Mouse (Mus musculus) urinary bladder, adult 2 months (tissue): Measurements from ENCODE around the gene Elp4. TPM values are rescaled to one million over a fixed set of nuclear protein-coding genes. Genes with fewer than 3 reads are reported as not detected.

Source experiments
- DNase-seq: peaks from one replicate; pipeline ENCODE4 v3.0.0; 2022; ENCODE audit warnings: low spot score
- polyA plus RNA-seq: library from polyadenylated mRNA; depleted of rRNA; stranded (reverse); fragments of >200 nt; gene quantifications from 2 replicates; pipeline ENCODE4 v1.2.3, GENCODE M21; 2012

Elp4 gene
- polyA plus RNA-seq, 1 experiment, result 7.5 TPM

DNA sequence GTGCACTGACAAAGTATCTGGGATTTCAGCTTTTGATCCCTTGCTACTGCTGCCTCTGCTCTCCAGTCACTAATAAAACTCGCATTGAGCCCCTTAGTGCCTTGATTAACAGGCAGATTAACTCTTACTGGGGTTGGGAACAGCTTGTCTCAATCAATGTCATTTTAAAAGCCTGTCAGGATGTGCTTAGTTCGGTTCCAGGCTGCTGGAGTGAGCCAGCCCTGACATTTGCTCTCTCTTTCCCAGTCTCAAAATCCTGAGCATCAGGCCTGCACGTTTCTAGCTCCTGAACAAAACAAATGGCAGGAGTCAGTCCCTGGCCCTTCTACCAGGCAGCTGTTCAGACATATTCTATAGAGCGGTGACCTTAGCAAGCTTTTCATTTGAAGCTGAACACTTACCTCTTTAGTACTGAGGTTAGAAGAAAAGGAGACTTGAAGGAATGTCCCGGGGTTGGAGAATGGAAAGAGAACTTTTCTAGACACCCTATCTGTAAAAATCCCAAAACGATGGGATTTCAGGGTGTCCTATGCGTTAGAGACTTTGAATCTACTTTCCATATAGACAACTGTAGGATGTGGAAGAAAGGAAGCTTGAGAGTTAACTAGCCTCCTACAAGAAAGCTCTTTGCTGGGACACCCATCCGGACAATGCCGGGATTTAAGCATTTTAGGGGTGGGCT, 233.1 kb downstream of the Elp4 start:
- no peak for DNase-seq

DNA sequence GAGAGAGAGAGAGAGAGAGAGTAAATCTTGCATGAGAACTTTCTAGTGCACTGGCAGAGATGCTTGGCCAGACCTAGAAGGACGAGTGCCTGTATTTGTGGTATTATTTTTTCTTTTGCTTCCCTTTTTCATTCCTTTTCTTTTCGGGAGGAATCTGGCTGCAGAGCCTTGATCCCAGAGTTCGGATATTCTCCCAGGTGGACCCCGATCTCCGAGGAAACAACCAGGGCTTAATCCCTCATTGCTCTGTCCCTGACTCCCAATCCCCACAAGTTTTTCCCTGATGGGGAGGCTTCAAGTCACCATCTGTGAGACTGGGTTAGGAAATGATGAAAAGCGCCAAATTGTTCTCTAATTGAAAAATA, 233.7 kb downstream of the Elp4 start:
- no peak for DNase-seq

DNA sequence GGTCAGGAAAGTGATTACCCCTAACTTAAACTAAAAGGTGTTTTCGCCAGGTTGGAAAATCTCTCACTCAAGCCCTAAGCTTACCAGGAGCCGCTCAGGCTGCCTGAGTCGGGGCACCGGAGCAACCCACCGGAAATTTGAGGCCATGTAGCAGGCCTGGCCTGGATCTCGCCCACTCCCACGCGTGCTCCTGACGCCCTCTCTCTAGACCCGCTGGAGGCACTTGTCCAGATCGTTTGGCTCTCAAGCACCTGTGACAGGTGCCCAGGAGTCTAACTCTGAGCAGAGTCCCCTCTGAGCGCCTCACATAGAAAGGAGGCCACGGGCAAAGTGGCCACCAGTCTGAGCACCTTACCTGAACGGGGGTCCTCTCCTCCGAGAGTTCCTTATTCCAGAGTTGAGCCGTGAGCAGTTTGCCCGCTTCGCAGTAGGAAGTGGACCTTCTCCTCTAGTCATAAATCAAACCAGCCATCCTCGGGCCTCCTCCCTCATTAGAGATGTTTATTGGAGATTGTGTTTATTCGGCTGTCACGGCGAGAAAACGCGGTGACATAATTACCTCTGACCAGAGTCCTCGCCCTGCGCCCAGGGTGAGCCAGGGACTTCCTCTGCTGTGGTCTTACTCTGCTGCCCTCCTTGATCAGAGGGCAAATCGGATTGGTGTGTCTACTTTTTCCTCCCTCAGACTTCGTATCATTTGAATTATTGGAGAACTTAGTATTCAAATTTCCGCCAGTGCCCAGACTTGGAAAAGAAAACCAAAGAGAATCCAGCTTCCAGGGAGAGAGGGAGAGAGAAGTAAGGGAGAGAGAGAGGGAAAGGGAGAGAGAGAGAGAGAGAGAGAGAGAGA, 234.3 kb downstream of the Elp4 start:
- no peak for DNase-seq

DNA sequence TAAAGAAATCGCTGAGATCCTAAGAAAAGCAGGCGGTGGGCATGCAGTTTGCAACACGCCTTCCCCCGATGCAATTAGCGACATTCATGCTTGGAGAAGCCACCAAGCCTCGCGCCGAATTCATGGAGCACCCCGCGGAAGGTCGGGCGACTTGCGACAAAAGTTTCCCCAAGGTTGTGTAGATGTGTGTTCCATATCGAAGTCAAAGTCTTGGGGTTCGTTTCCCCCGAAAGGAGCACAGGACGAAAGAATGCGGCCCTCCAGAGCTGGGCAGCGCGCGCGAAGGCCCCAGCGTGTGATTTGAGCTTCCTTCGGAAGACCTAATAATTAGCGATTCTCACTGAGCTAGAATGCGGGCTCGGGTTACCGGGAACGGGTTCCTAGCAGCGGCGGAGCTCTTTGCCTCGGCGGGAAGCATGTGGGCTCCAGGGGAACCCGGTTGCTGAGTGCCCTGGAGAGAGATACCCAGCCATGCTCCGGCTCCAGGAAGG, 234.9 kb downstream of the Elp4 start:
- no peak for DNase-seq

DNA sequence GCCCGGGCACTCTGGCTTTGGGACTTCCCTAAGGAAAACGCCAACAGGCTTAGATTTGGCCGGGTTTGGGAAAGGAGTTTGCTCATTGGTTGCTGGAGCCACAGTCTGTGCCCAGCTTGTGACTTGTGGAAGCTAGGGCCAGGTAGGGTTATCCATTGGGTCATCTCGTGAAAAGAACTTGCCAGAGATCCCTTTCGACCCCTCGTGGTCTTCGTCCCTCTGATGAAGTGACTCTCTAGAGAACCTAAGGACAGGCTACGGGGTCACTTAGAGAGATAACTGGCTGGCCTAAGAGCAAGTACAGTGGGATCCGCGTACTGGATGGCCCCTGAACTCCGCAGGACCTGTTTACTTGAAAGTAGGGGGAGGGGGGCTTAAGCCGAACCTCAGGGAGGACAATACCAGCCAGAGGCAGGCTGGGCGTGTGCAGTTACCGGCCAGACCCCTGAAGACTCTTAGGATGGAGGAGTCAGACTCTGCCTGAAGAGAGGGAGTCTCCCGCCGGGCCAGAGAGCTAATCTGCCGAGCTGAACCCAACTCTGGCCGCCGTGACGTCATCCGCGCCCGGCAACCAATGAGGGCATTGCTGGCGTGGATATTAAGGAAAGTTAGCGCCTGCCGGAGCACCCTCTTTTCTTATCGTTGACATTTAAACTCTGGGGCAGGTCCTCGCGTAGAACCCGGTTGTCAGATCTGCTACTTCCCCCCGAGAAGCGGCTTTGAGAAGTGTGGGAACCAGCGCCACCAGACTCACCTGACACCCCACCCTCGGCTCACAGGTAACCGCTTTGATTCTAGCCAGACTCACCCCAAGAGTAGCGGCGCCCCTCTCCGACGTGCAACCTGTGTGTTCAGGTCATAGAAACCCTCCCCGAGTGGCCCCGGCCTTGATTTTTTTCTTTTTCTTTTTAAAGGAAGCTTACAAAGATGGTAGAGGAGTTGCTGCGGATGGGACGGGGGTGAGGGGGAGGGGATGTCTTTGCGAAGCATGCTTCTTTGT, 235.8 kb downstream of the Elp4 start, which contains the start of gene Pax6:
Gene Pax6, plus strand, starts transcription at position 630 of the 1,000 bp plus-strand sequence.
- DNase-seq, result no peak

DNA sequence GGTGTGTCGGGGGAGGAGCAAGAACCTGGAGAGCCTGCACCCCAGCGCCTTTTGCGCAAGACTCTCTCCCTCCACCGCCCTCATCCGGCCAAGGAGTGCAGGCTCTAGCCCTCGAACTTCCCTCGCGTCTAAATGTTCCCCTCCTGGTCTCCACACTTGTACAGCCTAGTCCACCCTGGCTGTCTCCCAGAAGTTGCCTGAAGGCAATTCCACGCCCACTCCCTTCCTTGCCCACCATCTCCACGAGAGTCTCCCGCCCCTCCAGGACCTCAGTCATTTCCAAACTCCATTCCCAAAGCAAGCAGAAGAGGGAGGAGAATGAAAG, 236.8 kb downstream of the Elp4 start:
- no peak for DNase-seq

DNA sequence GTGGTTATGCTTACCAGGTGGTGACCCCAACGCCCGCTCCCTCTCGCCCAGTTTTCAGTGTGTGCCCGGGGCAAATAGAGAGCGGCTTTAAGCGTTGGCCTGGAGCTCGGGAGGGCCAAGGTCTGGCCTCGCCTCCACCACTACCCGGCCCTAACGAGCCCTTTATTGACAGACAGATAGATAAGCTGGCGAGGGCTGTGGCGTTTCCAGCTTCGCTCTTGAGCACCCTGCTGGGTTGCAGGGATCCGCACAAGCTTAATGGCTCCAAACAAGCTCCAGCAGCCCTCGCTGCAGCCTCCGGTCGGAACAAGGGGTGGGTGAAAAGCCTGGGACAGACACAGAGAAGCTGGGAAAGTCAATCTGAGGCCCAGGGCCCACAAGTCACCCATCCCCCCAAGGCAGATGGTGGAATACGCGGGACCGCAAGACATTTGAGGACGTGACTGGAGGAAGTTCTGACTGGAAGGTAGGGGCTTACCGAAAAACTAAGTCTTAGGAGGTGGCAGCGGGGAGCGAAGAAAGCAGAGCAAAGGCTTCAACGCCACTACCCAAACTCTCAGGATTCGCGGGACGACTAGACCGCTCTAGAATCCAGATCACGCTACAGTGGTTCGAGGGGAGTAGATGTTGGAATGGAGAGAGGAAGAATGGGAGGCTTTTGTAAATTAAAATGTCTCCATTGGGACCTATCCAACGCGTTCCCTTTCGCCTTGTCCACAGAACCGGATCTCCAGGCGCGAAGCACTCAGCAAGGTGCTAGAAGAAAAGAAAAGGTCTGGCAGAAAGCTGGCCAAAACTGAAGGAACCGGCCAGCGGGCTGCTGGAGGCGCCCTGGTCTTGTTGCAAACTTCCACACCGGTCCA, 237.4 kb downstream of the Elp4 start:
- no peak for DNase-seq

DNA sequence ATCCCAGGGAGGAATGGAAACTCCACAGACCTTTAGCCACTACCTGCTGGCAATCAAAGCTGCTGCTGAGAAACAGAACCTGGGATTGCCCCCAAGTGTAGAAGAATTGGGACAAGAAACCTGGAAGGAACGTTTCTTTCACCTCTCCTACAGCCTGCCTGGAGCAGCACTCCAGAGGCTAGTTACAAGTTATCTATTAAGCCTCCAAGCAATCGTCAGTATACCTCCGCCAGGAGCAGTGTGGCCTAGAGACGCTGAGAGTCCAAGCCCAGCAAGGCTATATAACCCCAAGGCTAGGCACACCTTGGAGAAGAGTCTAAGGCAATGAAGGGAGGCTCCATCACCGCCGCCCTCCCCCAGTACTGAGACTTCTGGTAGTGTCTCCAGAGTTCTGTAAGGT, 238.0 kb downstream of the Elp4 start:
- DNase-seq, result no peak

DNA sequence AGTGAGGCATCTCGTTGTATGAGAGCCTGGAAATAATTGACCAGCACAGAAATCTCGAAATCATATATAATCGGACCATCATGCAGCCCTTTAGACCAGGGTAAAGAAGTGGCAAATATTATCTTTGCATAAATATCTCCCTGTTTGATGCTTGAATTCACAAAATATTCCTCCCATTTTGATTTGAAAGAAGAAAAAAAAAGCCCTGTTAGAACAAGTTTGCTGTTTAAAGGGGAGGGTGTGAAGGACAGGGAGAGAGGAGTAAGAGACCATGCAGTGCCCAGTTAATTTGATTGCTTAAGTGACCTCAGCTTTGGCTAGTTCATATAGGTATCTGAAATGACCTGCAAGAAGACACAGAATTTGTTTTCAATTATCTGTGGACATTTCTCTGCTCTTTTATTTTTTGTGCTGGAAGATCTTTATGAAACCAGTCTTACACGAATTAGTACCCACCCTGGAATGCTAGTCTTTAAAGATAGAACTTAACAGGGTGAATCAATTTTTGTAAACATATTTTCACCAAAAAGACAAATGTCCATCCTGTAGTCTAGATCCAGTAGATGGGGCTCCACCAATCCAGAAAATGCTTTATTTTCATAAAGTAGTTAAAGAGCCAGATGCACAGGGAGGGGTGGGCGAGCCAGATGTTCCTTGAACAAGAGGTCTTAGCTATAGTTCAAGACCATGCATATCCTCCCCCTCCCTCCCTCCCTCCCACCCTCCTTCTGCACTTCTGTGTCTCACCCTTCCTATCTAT, 238.7 kb downstream of the Elp4 start:
- DNase-seq, result no peak

DNA sequence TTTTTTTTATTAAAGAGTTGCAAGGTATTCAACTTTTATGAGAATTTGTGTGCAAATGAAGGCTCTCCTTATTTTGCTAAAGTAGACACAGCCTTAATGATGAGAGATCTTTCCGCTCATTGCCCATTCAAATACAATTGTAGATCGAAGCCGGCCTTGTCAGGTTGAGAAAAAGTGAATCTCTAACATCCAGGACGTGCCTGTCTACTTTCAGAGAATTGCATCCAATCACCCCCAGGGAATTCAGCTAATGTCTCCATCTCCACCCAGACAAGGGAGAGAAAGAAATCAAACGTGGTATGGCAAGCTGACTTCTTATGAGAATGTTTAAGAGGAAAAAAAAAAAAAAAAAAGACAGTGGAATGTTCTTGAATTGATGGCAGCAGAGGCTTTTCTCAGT, 239.4 kb downstream of the Elp4 start:
- DNase-seq, result no peak

DNA sequence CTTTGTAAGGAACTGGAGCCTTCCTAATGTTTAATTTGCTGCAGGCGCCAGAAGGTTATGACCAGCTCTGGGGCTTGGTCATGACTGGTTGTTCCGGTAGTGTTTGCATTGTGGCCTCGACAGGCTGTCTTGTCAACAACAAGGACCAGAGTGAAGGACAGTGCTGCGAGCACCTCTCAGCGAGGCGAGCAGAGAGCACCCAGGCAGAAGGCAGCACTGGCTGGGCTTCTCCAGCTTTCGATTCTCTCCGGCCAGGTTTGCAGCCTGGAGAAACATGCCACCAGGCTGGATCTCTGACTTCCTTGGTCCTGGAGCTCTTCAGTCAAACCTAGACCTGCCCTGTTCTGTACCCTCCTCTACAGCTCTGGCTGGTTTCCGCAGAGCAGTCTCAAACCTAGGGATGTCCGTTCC, 241.3 kb downstream of the Elp4 start:
- no peak for DNase-seq

DNA sequence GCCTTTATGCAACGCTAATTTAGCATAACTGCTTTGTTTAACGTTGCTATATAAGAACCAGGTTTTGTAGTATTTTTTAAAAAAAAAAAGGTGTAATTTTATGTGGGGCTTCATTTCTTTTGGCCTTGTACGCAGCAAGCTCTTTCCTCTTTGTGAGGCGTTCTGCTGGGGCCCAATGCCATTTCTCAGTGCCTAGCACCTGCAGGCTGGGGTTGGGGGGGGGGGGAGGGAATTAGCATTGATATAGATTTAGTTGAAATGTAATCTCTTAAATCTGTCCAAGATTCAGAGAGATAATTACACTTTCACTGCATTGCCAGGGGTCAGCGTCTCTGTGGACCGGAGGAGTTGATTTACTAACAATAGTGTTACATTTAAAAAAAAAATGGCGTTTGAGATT, 241.8 kb downstream of the Elp4 start:
- no peak for DNase-seq

DNA sequence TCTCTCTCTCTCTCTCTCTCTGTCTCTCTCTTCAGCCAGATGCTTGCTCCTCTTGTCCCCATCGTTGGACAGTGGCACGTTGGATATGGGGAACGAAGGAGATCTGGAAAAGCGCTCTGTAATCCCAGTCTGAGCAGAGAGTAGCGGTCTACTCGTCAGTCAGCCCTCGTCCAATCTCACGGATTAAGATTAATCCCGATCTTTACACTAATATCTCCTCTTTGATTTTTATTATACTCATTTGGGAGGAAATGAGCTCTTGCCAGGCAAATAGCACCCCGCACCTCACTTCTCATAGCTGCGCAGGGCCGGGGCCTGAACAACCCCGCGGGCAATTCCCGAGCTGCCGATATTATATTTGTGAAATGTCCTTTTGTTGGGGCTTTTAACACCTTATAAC, 242.2 kb downstream of the Elp4 start:
- no peak for DNase-seq

DNA sequence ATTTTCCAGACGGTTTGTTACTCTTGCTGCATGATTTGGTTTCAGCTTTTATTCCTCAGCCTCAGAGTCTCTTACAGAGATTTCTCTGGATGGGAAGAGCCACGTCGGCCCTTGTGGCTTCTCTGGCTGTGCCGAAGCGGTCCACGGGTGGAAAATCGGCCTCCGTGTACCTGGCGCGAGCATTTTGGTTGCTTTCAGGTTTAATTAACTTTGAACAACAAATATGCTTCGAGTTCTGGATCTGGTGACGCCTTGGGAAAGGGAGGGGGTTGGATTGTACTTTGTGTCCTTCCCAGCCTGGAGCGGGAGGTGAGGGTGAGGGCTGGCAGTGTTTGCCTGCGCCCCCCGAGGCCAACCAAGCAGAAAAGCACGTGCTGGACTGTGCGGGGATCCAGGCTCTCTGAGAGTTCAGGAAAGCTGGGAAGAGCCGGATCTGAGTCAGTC, 242.7 kb downstream of the Elp4 start:
- no peak for DNase-seq

DNA sequence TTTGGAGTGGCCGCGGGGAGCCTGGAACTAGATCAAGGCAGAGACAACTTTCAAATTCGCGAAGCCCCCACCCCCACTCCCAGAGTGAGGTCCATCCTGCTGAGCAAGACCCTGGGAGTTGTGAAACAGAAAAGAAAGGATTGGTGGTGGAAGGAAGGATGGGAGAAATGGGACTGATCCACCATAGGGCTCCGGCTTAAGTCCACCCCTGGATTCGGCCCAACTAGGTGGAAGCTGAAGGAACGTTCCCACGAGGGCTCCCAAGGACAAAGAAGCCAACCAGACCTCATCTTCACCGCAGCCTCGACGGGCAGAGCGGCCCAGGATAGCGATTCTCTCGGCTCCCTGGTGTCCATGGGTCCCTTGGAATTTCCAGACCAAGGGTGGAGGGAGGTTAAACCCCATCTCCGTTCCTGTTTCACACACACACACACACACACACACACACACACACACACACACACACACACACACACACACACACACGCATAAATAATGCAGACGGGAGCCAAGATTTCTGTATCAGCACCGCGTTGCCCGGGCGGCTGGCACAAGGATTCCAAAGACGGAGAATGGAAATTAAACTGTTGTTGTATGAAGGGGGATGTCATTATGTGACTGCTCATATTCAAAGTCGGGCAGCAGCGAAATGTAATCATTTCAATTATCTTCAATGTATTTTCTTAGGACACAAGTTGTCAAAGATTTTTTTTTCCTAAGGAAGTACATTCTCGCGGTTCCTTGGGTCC, 243.3 kb downstream of the Elp4 start:
- no peak for DNase-seq

DNA sequence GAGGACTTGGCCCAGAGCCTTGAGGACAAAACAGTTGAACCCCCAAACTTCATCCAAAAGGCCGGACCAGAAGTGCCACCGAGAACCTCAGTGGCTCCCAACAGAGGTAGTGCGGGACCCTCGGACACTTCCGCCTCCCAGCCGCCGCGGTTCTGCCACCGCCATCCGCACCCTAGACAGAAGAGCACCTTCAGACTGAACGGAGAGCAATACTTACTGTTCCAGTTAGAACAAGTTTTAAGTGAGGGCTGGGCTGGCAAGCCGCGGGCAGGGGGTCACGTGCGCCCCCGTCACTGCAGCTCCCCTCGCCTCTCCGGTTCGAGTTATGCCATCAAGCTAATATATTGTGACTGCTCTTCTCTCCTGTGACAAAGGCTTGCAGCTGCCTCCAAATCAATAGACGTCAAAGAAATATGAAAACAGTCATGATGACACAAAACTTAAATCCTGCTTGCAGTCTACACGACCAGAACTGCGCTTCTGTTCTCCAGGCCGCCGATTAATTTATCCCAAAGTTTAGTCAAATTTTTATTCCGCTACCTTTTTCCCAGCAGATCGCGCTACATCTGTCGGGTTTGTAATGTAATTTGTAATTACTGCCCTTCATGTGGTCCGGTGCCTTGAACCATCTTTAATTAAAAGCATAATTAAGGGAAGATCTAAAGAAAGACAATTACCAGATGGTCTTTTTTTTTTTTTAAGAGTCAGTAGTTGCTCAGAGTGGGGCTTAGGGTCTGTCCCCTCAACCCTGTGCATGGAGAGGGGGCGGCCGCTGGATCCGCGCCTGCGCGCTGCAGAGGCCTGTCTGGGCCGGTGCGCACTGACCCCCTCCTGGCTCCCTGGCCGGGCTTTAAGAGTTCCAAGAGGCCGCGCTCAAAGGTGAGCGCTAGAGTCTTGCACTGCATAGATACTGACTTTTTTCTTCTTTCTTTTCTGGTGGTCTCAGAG, 244.2 kb downstream of the Elp4 start:
- DNase-seq, result no peak

DNA sequence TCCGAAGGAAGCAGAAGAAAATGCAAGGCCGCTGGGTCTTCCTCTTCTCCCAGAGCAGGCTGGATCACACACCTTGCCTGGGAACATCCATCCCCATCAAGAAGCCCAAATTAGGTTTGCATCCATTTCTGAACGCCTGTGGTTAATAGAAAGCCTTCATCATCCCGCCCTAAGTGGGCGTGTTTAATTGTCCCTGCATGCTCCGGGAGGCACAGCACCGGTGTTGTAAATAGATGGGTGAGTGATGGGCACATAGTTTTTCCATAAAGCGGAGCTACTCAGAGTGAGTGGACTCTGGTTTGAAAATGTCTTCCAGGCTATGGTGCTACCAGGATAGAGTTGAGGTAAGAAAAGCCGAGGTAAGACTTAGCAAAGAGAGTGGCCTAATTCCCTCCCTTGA, 245.0 kb downstream of the Elp4 start:
- DNase-seq, result no peak

DNA sequence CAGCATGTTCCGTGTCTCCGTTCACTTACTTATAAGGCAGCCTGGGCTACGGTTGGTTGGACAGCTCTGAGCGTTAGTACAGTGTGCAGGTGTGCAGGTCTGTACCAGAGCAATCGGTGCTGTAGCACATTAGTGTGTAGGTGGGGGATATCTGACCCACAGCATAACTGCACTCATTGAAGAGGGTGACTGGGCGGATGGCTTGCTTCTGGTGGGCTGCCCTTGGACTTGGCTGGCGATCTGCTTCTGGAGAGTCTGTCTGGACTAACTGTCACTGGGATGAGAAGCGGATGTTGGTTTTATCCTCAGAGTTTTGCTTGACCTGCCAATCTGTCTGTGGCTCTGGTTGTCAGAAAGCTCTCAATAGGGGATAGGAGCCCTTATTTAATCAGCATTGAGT, 247.9 kb downstream of the Elp4 start:
- no peak for DNase-seq
